Mouse (Mus musculus): ENCODE results near the gene Arl15.

Gene Arl15

GRCm38 (mm10) chr13:113937231-113937630, 142.9 kb downstream of the Arl15 start:
- DNase-seq, result no peak

GRCm38 (mm10) chr13:113938561-113938960, 144.3 kb downstream of the Arl15 start:
- DNase-seq, result no peak

- no peak for DNase-seq
These were observed 144.8 kb downstream of the Arl15 start for GRCm38 (mm10) chr13:113939097-113939496.

- no peak for DNase-seq
These were observed 145.4 kb downstream of the Arl15 start for GRCm38 (mm10) chr13:113939681-113940080.

GRCm38 (mm10) chr13:113940151-113940550, 145.8 kb downstream of the Arl15 start:
- DNase-seq, result no peak

- DNase-seq, result no peak
These were observed 147.6 kb downstream of the Arl15 start for GRCm38 (mm10) chr13:113941943-113942342.

GRCm38 (mm10) chr13:113947546-113947945, 153.2 kb downstream of the Arl15 start:
- no peak for DNase-seq

- DNase-seq, result no peak
These were observed 155.4 kb downstream of the Arl15 start for GRCm38 (mm10) chr13:113949708-113950107.

GRCm38 (mm10) chr13:113950131-113950530, 155.8 kb downstream of the Arl15 start:
- DNase-seq, result no peak

- DNase-seq, result no peak
These were observed 163.1 kb downstream of the Arl15 start for GRCm38 (mm10) chr13:113957438-113957837.

- no peak for DNase-seq
These were observed 170.6 kb downstream of the Arl15 start for GRCm38 (mm10) chr13:113964945-113965344.

GRCm38 (mm10) chr13:113970706-113971105, 176.4 kb downstream of the Arl15 start:
- DNase-seq, result no peak

- no peak for DNase-seq
These were observed 178.1 kb downstream of the Arl15 start for GRCm38 (mm10) chr13:113972401-113972800.

- DNase-seq, result no peak
These were observed 180.6 kb downstream of the Arl15 start for GRCm38 (mm10) chr13:113974866-113975265.

GRCm38 (mm10) chr13:113975722-113976121, 181.4 kb downstream of the Arl15 start:
- no peak for DNase-seq

GRCm38 (mm10) chr13:113976936-113977335, 182.6 kb downstream of the Arl15 start:
- DNase-seq, result no peak

- DNase-seq, result no peak
These were observed 186.6 kb downstream of the Arl15 start for GRCm38 (mm10) chr13:113980739-113981460.

GRCm38 (mm10) chr13:113981461-113982000, 187.2 kb downstream of the Arl15 start:
- DNase-seq, result no peak

- DNase-seq, result no peak
These were observed 189.3 kb downstream of the Arl15 start for GRCm38 (mm10) chr13:113983633-113984032.

GRCm38 (mm10) chr13:113984491-113984890, 190.2 kb downstream of the Arl15 start:
- DNase-seq, result no peak

GRCm38 (mm10) chr13:113986864-113987562, 192.7 kb downstream of the Arl15 start:
- DNase-seq, result no peak

GRCm38 (mm10) chr13:113990247-113990646, 195.9 kb downstream of the Arl15 start:
- no peak for DNase-seq

- no peak for DNase-seq
These were observed 196.4 kb downstream of the Arl15 start for GRCm38 (mm10) chr13:113990701-113991100.

GRCm38 (mm10) chr13:113993066-113993465, 198.8 kb downstream of the Arl15 start:
- DNase-seq, result no peak

Measured in thymus, postnatal 25 days (tissue).